Mouse (Mus musculus) layer of hippocampus, postnatal 14 days (tissue): ENCODE data around the gene Ccsap. TPM values are rescaled to one million over a fixed set of nuclear protein-coding genes. Genes with fewer than 3 reads are reported as not detected.

Source experiments
- DNase-seq, 2 experiments: peaks; one replicate each; pipeline ENCODE4 v3.0.0; 2021 to 2022; ENCODE audit warnings: low spot score in 2 of 2, mixed read lengths in 1 of 2
- total RNA-seq, 2 experiments: library from RNA; stranded (reverse); gene quantifications; 2 replicates each; pipeline ENCODE4 v1.2.3; 2021

Ccsap gene
- total RNA-seq, 2 experiments from 2014 or later, result 57.1 to 62.6 TPM

- DNase-seq, result no peak
These were observed 20.9 kb upstream of the Ccsap start for GRCm38 (mm10) chr8:123880821-123881350.

GRCm38 (mm10) chr8:123880271-123880670 lies 20.3 kb upstream of the Ccsap start:
- peak; percentile 43 to 67 for DNase-seq

GRCm38 (mm10) chr8:123877865-123878264 lies 17.9 kb upstream of the Ccsap start:
- DNase-seq, result no peak

- no peak for DNase-seq
These were observed 14.3 kb upstream of the Ccsap start for GRCm38 (mm10) chr8:123874324-123874723.

- no peak for DNase-seq
These were observed 13.4 kb upstream of the Ccsap start for GRCm38 (mm10) chr8:123873364-123873763.

- no peak for DNase-seq
These were observed 12.0 kb upstream of the Ccsap start for GRCm38 (mm10) chr8:123872048-123872447.

- no peak for DNase-seq
These were observed 7.0 kb upstream of the Ccsap start for GRCm38 (mm10) chr8:123866971-123867370.

GRCm38 (mm10) chr8:123865786-123866185 lies 5.8 kb upstream of the Ccsap start:
- no peak for DNase-seq

GRCm38 (mm10) chr8:123860386-123860785 lies 377 bp upstream of the Ccsap start:
- DNase-seq, result no peak

- DNase-seq, result peak; percentile 85 to 93
These were observed 915 bp downstream of the Ccsap start for GRCm38 (mm10) chr8:123858941-123859647.

- no peak for DNase-seq
These were observed 1.5 kb downstream of the Ccsap start for GRCm38 (mm10) chr8:123858574-123858940.

GRCm38 (mm10) chr8:123857361-123857760 lies 2.6 kb downstream of the Ccsap start:
- DNase-seq, result no peak

- no peak for DNase-seq
These were observed 5.1 kb downstream of the Ccsap start for GRCm38 (mm10) chr8:123854733-123855475.

GRCm38 (mm10) chr8:123854252-123854651 lies 5.8 kb downstream of the Ccsap start:
- DNase-seq, result no peak

- DNase-seq, result no peak
These were observed 8.4 kb downstream of the Ccsap start for GRCm38 (mm10) chr8:123851590-123851989.

- no peak for DNase-seq
These were observed 10.7 kb downstream of the Ccsap start for GRCm38 (mm10) chr8:123849352-123849751.

GRCm38 (mm10) chr8:123847546-123847945 lies 12.5 kb downstream of the Ccsap start:
- no peak for DNase-seq

- DNase-seq, result no peak
These were observed 13.5 kb downstream of the Ccsap start for GRCm38 (mm10) chr8:123846509-123846908.

GRCm38 (mm10) chr8:123845991-123846390 lies 14.0 kb downstream of the Ccsap start:
- no peak for DNase-seq

GRCm38 (mm10) chr8:123845114-123845513 lies 14.9 kb downstream of the Ccsap start:
- no peak for DNase-seq

- peak in 1 of 2 experiments; percentile 40 for DNase-seq
These were observed 15.7 kb downstream of the Ccsap start for GRCm38 (mm10) chr8:123844341-123844740.

- DNase-seq, result no peak
These were observed 17.9 kb downstream of the Ccsap start for GRCm38 (mm10) chr8:123842086-123842485.
